In genomic region chr10:60760377-60760776, GRCm38 (mm10) we compare ENCODE assay signal across 8 mouse cellular contexts. TPM values are rescaled to one million over a fixed set of nuclear protein-coding genes. Genes with fewer than 3 reads are reported as not detected.
DNase-seq lines count a peak whose midpoint lies in the region; ATAC-seq lines count a peak whose summit lies in the region.

No protein-coding gene starts in this region.

- intact Hi-C loops in gastrocnemius, postnatal 14 days (cut with DNase I; ENCODE audit: low total_unique reads) = no loop called here

- peak; percentile 90 to 97 for DNase-seq in adrenal gland, adult (ENCODE audit: inconsistent age in 2 of 2, low spot score in 1 of 2)
- peak; percentile 98 for DNase-seq in embryo, embryonic 10.5 days (ENCODE audit: low spot score)
- peak; percentile 92 for DNase-seq in gastrocnemius, postnatal 14 days
- peak; percentile 96 for DNase-seq in induced T-regulatory cell, adult 2 months (ENCODE audit: low read depth)
- peak; percentile 79 to 87 for DNase-seq in left cerebral cortex, adult 8-10 months (ENCODE audit: low spot score in 2 of 2)
- DNase-seq in right cerebral cortex, postnatal 10 days (ENCODE audit: low spot score in 2 of 2) = peak; percentile 94 to 96
- peak; percentile 94 for DNase-seq in urinary bladder, postnatal 14 days (ENCODE audit: low spot score)

- ATAC-seq in megakaryocyte progenitor cell, adult 5-6 weeks (replicated peaks; ENCODE audit: poor library complexity) = peak; percentile 99

RNA-seq across cellular contexts. Expression of gene Slc29a3, which starts 7.8 kb away (rescaled TPM):
- 1 to 10 TPM; 3.8 to 5.4 TPM for total RNA-seq in gastrocnemius, postnatal 14 days (2021)
- total RNA-seq in left cerebral cortex, adult 8-10 months (2022) = 10 to 100 TPM; 13.6 to 19.6 (median 16.8) TPM
- 34.4 and 42.0 TPM in 2 replicates for total RNA-seq in megakaryocyte progenitor cell, adult 5-6 weeks (2015)
- total RNA-seq in megakaryocyte progenitor cell, adult 5-6 weeks (2017) = 12.2 and 12.5 TPM in 2 replicates

Comparison
In these comparisons a context has a peak if more than half of its experiments do, and no peak if none do; other contexts are left out.
1. Peak in every context shown above with its lines: DNase-seq and ATAC-seq.